Mouse (Mus musculus) neural tube, embryonic 13.5 days (tissue): ENCODE results near the gene Efcab6. TPM values are rescaled to one million over a fixed set of nuclear protein-coding genes. Genes with fewer than 3 reads are reported as not detected.

ENCODE experiments used
- ATAC-seq: fragments of 200-750 bp; cut with Nextera tagmentation; 2 replicates; pipeline ENCODE4 v1.8.0; 2017; ENCODE audit warnings: low read depth, mild to moderate bottlenecking, moderate TSS enrichment, moderate library complexity
- H3K27ac ChIP-seq: fragments of 300-500 bp; sonication (generic); replicated peaks from 2 replicates; pipeline ENCODE4 v1.5.1; 2015; ENCODE audit warnings: moderate library complexity, mild to moderate bottlenecking, inconsistent platforms
- H3K27me3 ChIP-seq: fragments of 300-500 bp; sonication (generic); 2 replicates; pipeline ENCODE4 v1.6.1; 2015; ENCODE audit warnings: mild to moderate bottlenecking, inconsistent platforms
- H3K36me3 ChIP-seq: fragments of 300-500 bp; sonication (generic); 2 replicates; pipeline ENCODE4 v1.6.1; 2015; ENCODE audit warnings: mild to moderate bottlenecking, inconsistent platforms
- H3K4me1 ChIP-seq: fragments of 300-500 bp; sonication (generic); replicated peaks from 2 replicates; pipeline ENCODE4 v1.6.1; 2015; ENCODE audit warnings: inconsistent platforms
- H3K4me2 ChIP-seq: fragments of 300-500 bp; sonication (generic); 2 replicates; pipeline ENCODE4 v1.6.1; 2015; ENCODE audit warnings: inconsistent platforms, mild to moderate bottlenecking, moderate library complexity
- H3K4me3 ChIP-seq: fragments of 300-500 bp; sonication (generic); 2 replicates; pipeline ENCODE4 v1.5.1; 2015; ENCODE audit warnings: mild to moderate bottlenecking, inconsistent platforms
- H3K9ac ChIP-seq: fragments of 300-500 bp; sonication (generic); 2 replicates; pipeline ENCODE4 v1.6.1; 2015; ENCODE audit warnings: moderate library complexity, mild to moderate bottlenecking, inconsistent platforms
- H3K9me3 ChIP-seq: fragments of 300-500 bp; sonication (generic); 2 replicates; pipeline ENCODE4 v1.6.1; 2016; ENCODE audit warnings: inconsistent platforms
- WGBS: fragments of 180-500 bp; shearing (Covaris S2); methylation state at CpG from one replicate; pipeline ENCODE4 v1.1.7; 2015; 5-methylcytosine and 5-hydroxymethylcytosine counted together
- polyA plus RNA-seq: library from polyadenylated mRNA; unstranded; fragments of >200 nt; fragmentation: Nextera tagmentation; extraction: Ambion mirVana; gene quantifications from 2 replicates; pipeline ENCODE4 v1.2.1, GENCODE M21; 2015

Gene Efcab6
- polyA plus RNA-seq, 1 experiment from 2014 or later: 0.36 TPM

- Histone ChIP-seq H3K9me3 (no peaks in the 10 kb centered on the region), H3K36me3 (peaks cover 16% of the 10 kb centered on the region; the same call in 1 of the 2 replicates), H3K9ac (no peak overlapping the region), H3K4me2 (no peak overlapping the region), H3K4me3 (no peak overlapping the region), H3K4me1 (peaks cover 4% of the 10 kb centered on the region), H3K27ac (no peak overlapping the region), H3K27me3 (peaks cover 9% of the 10 kb centered on the region; the same call in 1 of the 2 replicates)
- WGBS: 88% methylated on average over 2 of the region's 2 CpGs
- no peak for ATAC-seq
Observed at GRCm38 (mm10) chr15:84079519-84079918, 14.3 kb upstream of the Efcab6 start.

GRCm38 (mm10) chr15:84078667-84079066 lies 13.5 kb upstream of the Efcab6 start:
- Histone ChIP-seq H3K27ac (no peak overlapping the region), H3K9me3 (no peaks in the 10 kb centered on the region), H3K36me3 (peaks cover 16% of the 10 kb centered on the region; the same call in 1 of the 2 replicates), H3K27me3 (peaks cover 9% of the 10 kb centered on the region; the same call in 1 of the 2 replicates), H3K4me2 (no peak overlapping the region), H3K9ac (no peak overlapping the region), H3K4me1 (peaks cover 7% of the 10 kb centered on the region), H3K4me3 (no peak overlapping the region)
- WGBS: 75% methylated on average over 13 of the region's 13 CpGs
- no peak for ATAC-seq

GRCm38 (mm10) chr15:84077151-84077550 lies 12.0 kb upstream of the Efcab6 start:
- Histone ChIP-seq H3K9me3 (no peaks in the 10 kb centered on the region), H3K27me3 (peaks cover 9% of the 10 kb centered on the region; the same call in 1 of the 2 replicates), H3K4me2 (no peak overlapping the region), H3K4me3 (no peak overlapping the region), H3K9ac (no peak overlapping the region), H3K27ac (no peak overlapping the region), H3K4me1 (peaks cover 7% of the 10 kb centered on the region), H3K36me3 (peaks cover 16% of the 10 kb centered on the region; the same call in 1 of the 2 replicates)
- no peak for ATAC-seq
- WGBS: 60% methylated on average over 17 of the region's 17 CpGs

- ATAC-seq: no peak
- Histone ChIP-seq H3K36me3 (peaks cover 11% of the 10 kb centered on the region; the same call in 1 of the 2 replicates), H3K4me3 (no peak overlapping the region), H3K4me1 (peaks cover 14% of the 10 kb centered on the region), H3K4me2 (peak overlapping the region; percentile 20; the same call in 1 of the 2 replicates), H3K9ac (no peak overlapping the region), H3K27ac (no peak overlapping the region), H3K9me3 (no peaks in the 10 kb centered on the region), H3K27me3 (peaks cover 29% of the 10 kb centered on the region)
- 12% methylated on average over 17 of the region's 17 CpGs for WGBS
Observed at GRCm38 (mm10) chr15:84074705-84075185, 9.6 kb upstream of the Efcab6 start.

- H3K9me3 ChIP-seq: no peaks in the 10 kb centered on the region
- 0 out of 2 replicates have a peak, but pooled peaks have one; percentile 23 for ATAC-seq
- 9% methylated on average over 14 of the region's 15 CpGs for WGBS
- peaks cover 35% of the 10 kb centered on the region for H3K27me3 ChIP-seq
- H3K9ac ChIP-seq: no peak overlapping the region
- H3K4me3 ChIP-seq: no peak overlapping the region
- peaks cover 7% of the 10 kb centered on the region; the same call in 1 of the 2 replicates for H3K36me3 ChIP-seq
- peak overlapping the region; percentile 20; the same call in 1 of the 2 replicates for H3K4me2 ChIP-seq
- H3K4me1 ChIP-seq: peaks cover 20% of the 10 kb centered on the region
- no peak overlapping the region for H3K27ac ChIP-seq
Observed at GRCm38 (mm10) chr15:84073911-84074704, 8.9 kb upstream of the Efcab6 start.

GRCm38 (mm10) chr15:84073058-84073457 lies 7.9 kb upstream of the Efcab6 start:
- ATAC-seq: no peak
- H3K27me3 ChIP-seq: peaks cover 43% of the 10 kb centered on the region
- H3K4me3 ChIP-seq: no peak overlapping the region
- peaks cover 27% of the 10 kb centered on the region for H3K4me1 ChIP-seq
- no peak overlapping the region for H3K4me2 ChIP-seq
- 30% methylated on average over 8 of the region's 8 CpGs for WGBS
- H3K36me3 ChIP-seq: 0 out of 2 replicates have a peak, but pooled peaks cover 6% of the 10 kb centered on the region
- no peak overlapping the region for H3K9ac ChIP-seq
- H3K27ac ChIP-seq: no peak overlapping the region
- no peaks in the 10 kb centered on the region for H3K9me3 ChIP-seq

- ATAC-seq: no peak
- no peak overlapping the region for H3K27ac ChIP-seq
- WGBS: 20% methylated on average over 7 of the region's 7 CpGs
Observed at GRCm38 (mm10) chr15:84072226-84072625, 7.0 kb upstream of the Efcab6 start.

GRCm38 (mm10) chr15:84070116-84070676 lies 5.0 kb upstream of the Efcab6 start:
- no peak for ATAC-seq
- H3K27ac ChIP-seq: 0 out of 2 replicates have a peak overlapping the region, but pooled peaks have one; percentile 23

More at GRCm38 (mm10) chr15:84072226-84072625, 7.0 kb upstream of the Efcab6 start:
- Histone ChIP-seq H3K9ac (no peak overlapping the region), H3K27me3 (peaks cover 47% of the 10 kb centered on the region), H3K9me3 (no peaks in the 10 kb centered on the region), H3K4me1 (peaks cover 27% of the 10 kb centered on the region), H3K4me2 (no peak overlapping the region), H3K4me3 (no peak overlapping the region), H3K36me3 (0 out of 2 replicates have a peak, but pooled peaks cover 6% of the 10 kb centered on the region)

GRCm38 (mm10) chr15:84069455-84070050 lies 4.4 kb upstream of the Efcab6 start:
- Histone ChIP-seq H3K36me3 (no peaks in the 10 kb centered on the region), H3K9ac (no peak overlapping the region), H3K9me3 (no peaks in the 10 kb centered on the region), H3K27me3 (peaks cover 58% of the 10 kb centered on the region), H3K4me2 (peak overlapping the region; percentile 30), H3K4me3 (no peak overlapping the region), H3K4me1 (peaks cover 31% of the 10 kb centered on the region), H3K27ac (peak overlapping the region; percentile 23; the same call in 1 of the 2 replicates)
- ATAC-seq: no peak
- 7% methylated on average over 16 of the region's 16 CpGs for WGBS

More at GRCm38 (mm10) chr15:84070116-84070676, 5.0 kb upstream of the Efcab6 start:
- no peak overlapping the region for H3K9ac ChIP-seq
- peaks cover 29% of the 10 kb centered on the region for H3K4me1 ChIP-seq
- H3K36me3 ChIP-seq: no peaks in the 10 kb centered on the region
- no peaks in the 10 kb centered on the region for H3K9me3 ChIP-seq
- H3K4me3 ChIP-seq: no peak overlapping the region
- 8% methylated on average over 13 of the region's 13 CpGs for WGBS
- peaks cover 58% of the 10 kb centered on the region for H3K27me3 ChIP-seq
- peak overlapping the region; percentile 30 for H3K4me2 ChIP-seq

GRCm38 (mm10) chr15:84065701-84066100 lies 522 bp upstream of the Efcab6 start:
- WGBS: 65% methylated on average over 4 of the region's 4 CpGs
- H3K4me2 ChIP-seq: no peak overlapping the region

GRCm38 (mm10) chr15:84058841-84059240 lies 6.3 kb downstream of the Efcab6 start:
- Histone ChIP-seq H3K36me3 (no peaks in the 10 kb centered on the region), H3K27ac (no peak overlapping the region), H3K9me3 (no peaks in the 10 kb centered on the region), H3K27me3 (peaks cover 2% of the 10 kb centered on the region; the same call in 1 of the 2 replicates), H3K4me1 (no peaks in the 10 kb centered on the region; the same call in 1 of the 2 replicates), H3K4me3 (no peak overlapping the region), H3K9ac (no peak overlapping the region), H3K4me2 (no peak overlapping the region)
- 67% methylated on average over 6 of the region's 6 CpGs for WGBS
- ATAC-seq: no peak

More at GRCm38 (mm10) chr15:84065701-84066100, 522 bp upstream of the Efcab6 start:
- Histone ChIP-seq H3K4me1 (peaks cover 28% of the 10 kb centered on the region), H3K27me3 (peaks cover 57% of the 10 kb centered on the region), H3K4me3 (no peak overlapping the region), H3K27ac (no peak overlapping the region), H3K36me3 (no peaks in the 10 kb centered on the region), H3K9ac (no peak overlapping the region), H3K9me3 (no peaks in the 10 kb centered on the region)
- ATAC-seq: no peak
